Mouse (Mus musculus) thymus, adult 2 months (tissue): ENCODE measurements around the gene Dctn1.

Experiments used
- CTCF ChIP-seq: fragments of 200-500 bp; IDR thresholded peaks from 2 replicates; pipeline ENCODE4 v1.5.1; 2012; ENCODE audit warnings: mild to moderate bottlenecking, control low read depth, low read length, moderate library complexity, borderline replicate concordance; ENCODE audit not compliant: control insufficient read depth, poor library complexity, insufficient read depth; ENCODE audit errors: extremely low read depth
- POLR2A ChIP-seq: fragments of 200-500 bp; IDR thresholded peaks from 2 replicates; pipeline ENCODE4 v1.6.1; 2012; ENCODE audit warnings: mild to moderate bottlenecking, low read length, control low read depth, moderate library complexity; ENCODE audit not compliant: control insufficient read depth, poor library complexity, insufficient read depth; ENCODE audit errors: extremely low read depth

- TF ChIP-seq CTCF = no peak
- no peak for TF ChIP-seq POLR2A
These were observed 48.1 kb upstream of the Dctn1 start for GRCm38 (mm10) chr6:83117616-83118015.
